Mouse (Mus musculus): ENCODE results near the gene Slc5a4b. TPM values are rescaled to one million over a fixed set of nuclear protein-coding genes. Genes with fewer than 3 reads are reported as not detected.

The Slc5a4b gene
- total RNA-seq, 2 experiments from 2014 or later, result not detected

GRCm38 (mm10) chr10:76047182-76047869, 63.4 kb downstream of the Slc5a4b start:
- intact Hi-C loops (cut with DNase I; ENCODE audit: low total_unique reads), result no loop called here
- DNase-seq, result no peak

DNA sequence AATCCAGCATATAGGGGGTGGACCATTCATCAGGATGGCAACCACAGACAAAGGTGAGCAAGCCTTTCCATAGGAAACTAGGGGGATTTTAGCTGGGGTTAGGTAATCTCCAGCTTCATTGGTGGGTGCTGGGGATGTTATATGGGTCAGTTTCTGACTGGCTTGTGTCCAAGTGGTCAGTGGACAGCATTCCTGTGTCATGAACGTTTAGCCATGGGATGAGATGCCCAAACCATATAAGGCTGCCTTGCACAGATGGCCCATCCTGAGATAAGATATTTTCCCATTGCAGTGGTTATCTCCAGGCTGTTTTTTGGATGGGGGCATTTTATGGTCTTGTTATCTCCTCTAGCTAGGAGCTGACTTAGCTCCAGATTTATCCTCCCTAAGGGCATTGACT, 64.0 kb downstream of the Slc5a4b start:
- DNase-seq, result no peak
- intact Hi-C loops (cut with DNase I; ENCODE audit: low total_unique reads), result no loop called here

DNA sequence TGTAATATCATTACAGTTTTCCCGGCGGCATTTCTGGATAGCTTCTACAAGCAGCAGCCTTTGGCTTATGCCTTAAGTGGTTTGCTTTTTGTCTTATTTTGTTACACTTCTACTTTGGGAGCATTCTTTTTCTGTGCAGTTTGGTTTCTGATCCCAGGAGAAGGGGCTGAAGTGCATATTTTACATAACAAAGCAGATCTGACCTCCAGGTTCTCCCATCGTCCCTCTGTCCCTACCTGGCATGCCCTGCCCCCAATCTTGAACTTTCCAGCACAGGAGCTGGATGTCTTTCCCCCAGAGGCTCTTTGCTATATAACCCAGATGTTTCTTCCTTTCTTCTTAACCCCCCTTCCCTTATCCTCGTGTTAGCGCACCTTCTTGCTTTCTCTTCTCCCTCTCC, 65.4 kb downstream of the Slc5a4b start:
- no peak for DNase-seq
- intact Hi-C loops (cut with DNase I; ENCODE audit: low total_unique reads), result no loop called here

GRCm38 (mm10) chr10:76036962-76037361, 73.8 kb downstream of the Slc5a4b start:
- DNase-seq, result no peak
- intact Hi-C loops (cut with DNase I; ENCODE audit: low total_unique reads), result no loop called here

GRCm38 (mm10) chr10:76035277-76035676, 75.5 kb downstream of the Slc5a4b start:
- intact Hi-C loops (cut with DNase I; ENCODE audit: low total_unique reads), result no loop called here
- no peak for DNase-seq

DNA sequence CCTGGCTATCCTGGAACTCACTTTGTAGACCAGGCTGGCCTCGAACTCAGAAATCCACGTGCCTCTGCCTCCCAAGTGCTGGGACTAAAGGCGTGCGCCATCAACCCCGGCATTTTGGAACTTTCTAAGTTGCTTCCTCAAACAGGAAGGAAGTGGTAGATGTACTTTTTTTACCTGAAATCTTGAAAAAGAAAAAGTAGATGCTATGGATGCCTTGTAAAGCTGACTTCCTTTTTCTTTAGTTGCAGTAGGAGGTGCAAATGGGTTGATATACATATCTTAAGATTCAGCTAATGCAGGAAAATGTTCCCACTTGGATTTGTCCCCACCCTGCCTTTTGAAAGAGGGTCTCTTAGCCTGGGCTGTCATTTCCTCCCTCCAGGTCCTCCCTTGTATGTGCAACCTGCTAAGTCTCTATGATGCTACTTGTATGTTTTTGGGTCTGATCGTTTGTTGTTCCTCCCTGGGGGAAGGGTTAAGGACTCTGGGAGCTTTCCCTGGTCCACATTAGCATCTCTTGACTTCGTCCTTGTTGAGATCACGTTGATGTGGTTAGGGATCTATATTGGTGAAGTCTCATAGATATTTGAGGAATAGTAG, 76.7 kb downstream of the Slc5a4b start:
- no peak for DNase-seq
- intact Hi-C loops (cut with DNase I; ENCODE audit: low total_unique reads), result no loop called here

GRCm38 (mm10) chr10:76033119-76033455, 77.7 kb downstream of the Slc5a4b start:
- no peak for DNase-seq
- intact Hi-C loops (cut with DNase I; ENCODE audit: low total_unique reads), result no loop called here

DNA sequence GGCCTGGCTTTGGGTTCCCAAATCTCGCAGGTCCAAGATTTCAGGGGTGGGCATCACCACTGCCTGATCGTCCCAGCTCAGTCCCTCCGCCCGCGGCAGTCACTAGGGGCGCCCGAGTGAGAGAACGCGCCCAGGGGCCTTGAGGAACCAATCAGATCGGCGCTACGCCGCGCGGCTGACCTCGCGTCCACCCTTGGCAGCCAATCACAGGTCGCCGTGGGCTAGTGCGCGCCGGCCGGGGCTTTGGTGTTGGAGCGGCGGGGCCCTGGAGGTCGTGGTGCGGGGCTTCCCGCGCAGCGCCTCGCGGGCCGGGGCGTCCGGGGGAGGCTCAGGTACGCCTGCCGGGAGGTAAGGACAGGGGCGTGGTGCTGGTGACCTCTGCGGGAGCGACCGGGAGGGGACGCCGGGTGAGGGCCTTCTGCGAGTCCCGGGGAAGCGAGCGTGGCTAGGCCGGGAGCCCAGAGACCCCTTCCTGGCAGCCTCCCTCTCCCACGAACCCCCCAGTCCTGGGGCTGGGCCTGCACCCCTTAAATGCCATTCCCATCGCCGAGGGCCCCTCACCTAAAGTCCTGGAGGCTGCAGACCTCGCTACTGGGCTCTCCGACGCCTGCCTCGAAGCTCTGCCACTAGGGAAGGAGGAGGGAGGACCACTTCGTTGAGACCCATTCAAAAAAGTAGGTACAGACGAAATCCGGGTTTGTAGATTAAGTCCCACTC, 78.2 kb downstream of the Slc5a4b start, which contains the start of gene Zfp280b:
Gene Zfp280b (plus strand): TSS at position 249 of the 717 bp plus-strand sequence.
- DNase-seq, result peak; percentile 96
- intact Hi-C loops (cut with DNase I; ENCODE audit: low total_unique reads), result no loop called here

- DNase-seq, result peak; percentile 10
- intact Hi-C loops (cut with DNase I; ENCODE audit: low total_unique reads), result no loop called here
Observed at GRCm38 (mm10) chr10:76031511-76032401, 79.0 kb downstream of the Slc5a4b start.

- intact Hi-C loops (cut with DNase I; ENCODE audit: low total_unique reads), result no loop called here
Observed at GRCm38 (mm10) chr10:76030496-76030895, 80.3 kb downstream of the Slc5a4b start.

DNA sequence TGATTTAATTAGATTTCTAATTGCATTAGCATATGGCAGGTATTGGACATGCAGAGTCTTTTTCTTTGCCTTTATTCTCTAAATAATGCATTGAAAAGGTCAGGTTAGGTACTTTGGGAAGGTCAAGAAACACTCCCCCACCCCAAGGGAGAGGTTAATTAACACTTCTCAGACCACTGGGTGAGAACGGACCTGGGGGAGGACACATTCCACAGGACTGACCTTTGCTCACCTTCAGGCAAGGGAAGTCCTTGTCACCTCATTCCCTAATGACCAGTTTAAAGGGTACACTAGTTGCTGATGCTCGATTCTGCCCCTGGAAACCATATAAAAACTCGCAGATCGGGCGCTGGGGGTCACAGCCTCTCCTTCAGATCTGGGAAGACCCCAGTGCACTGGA, 81.5 kb downstream of the Slc5a4b start:
- intact Hi-C loops (cut with DNase I; ENCODE audit: low total_unique reads), result no loop called here

More at GRCm38 (mm10) chr10:76030496-76030895, 80.3 kb downstream of the Slc5a4b start:
- DNase-seq, result no peak

GRCm38 (mm10) chr10:76028396-76028795, 82.4 kb downstream of the Slc5a4b start:
- intact Hi-C loops (cut with DNase I; ENCODE audit: low total_unique reads), result no loop called here
- no peak for DNase-seq

More for the DNA sequence above, 81.5 kb downstream of the Slc5a4b start:
- no peak for DNase-seq

- intact Hi-C loops (cut with DNase I; ENCODE audit: low total_unique reads), result no loop called here
- DNase-seq, result no peak
Observed at GRCm38 (mm10) chr10:76028016-76028366, 82.8 kb downstream of the Slc5a4b start.

GRCm38 (mm10) chr10:76027127-76028015, 83.4 kb downstream of the Slc5a4b start:
- intact Hi-C loops (cut with DNase I; ENCODE audit: low total_unique reads), result no loop called here
- no peak for DNase-seq

DNA sequence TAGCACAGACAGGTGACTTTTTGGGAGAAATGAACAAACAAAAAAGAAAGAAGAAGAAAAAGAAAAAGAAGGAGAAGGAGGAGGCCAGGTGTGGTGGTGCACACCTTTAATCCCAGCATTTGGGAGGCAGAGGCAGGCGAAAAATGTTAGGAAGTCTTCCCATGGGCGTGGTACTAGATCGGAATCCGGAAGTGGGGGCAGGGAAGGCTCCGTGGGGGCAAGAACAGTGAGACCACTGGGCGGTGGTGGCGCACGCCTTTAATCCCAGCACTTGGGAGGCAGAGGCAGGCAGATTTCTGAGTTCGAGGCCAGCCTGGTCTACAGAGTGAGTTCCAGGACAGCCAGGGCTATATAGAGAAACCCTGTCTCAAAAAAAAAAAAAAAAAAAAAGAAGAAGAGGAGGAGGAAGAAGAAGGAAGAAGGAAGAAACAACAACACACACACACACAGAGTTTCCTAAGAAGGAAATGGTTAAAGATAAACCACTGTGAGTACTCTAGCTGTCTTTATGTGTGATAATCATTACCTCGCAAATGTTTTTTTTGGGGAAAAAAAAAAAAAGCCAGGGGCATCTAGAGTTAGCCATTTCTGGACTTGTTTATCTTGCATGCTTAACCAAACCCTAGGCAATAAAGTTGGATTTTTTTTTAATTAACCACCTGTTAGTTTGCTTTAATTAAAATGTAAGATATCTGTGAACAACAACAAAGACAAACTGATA, 85.1 kb downstream of the Slc5a4b start:
- intact Hi-C loops (cut with DNase I; ENCODE audit: low total_unique reads), result no loop called here
- DNase-seq, result no peak

DNA sequence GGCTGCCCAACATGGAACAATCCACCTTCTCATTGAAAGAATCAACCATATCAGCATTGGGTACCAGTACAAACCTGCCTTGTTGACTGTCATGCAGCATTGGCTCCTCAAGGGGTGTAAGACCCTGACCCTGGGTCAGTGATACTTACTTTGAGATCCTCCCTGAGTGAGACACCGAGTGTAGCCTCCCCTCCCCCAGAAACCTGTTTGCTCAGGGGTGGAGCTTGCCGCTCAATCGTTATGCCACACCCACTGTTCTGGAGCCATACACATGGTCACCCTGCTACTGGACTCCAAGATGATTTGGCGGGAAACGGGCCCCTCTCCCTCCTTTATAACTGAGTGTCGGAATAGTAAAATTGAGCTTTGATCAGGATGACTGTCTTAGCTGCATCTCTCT, 86.8 kb downstream of the Slc5a4b start:
- no peak for DNase-seq
- intact Hi-C loops (cut with DNase I; ENCODE audit: low total_unique reads), result no loop called here

DNA sequence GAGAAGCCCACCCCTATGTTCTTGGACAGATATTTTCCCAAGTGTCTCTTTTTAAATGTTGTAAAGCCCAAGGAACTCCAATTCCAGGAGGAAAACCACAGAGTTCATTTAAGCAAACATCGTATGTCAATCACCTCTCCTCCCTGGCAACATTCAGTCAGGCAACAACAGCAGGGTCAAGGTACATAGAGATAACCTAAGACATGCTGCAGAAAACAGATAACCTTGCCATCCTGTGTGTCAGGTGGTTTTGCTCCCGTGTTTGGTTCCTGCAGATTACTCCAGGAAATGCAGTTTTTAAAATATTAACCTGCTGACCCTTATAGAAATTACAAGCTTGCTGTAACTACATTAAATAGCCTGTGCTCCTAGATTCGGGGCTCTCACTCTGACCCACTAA, 89.0 kb downstream of the Slc5a4b start:
- DNase-seq, result no peak
- intact Hi-C loops (cut with DNase I; ENCODE audit: low total_unique reads), result no loop called here

GRCm38 (mm10) chr10:76016886-76017285, 93.9 kb downstream of the Slc5a4b start:
- no peak for DNase-seq
- intact Hi-C loops (cut with DNase I; ENCODE audit: low total_unique reads), result no loop called here
